9 mouse cellular contexts compared by ENCODE assay signal in genomic region chr10:19941063-19941462, GRCm38 (mm10). TPM values are rescaled to one million over a fixed set of nuclear protein-coding genes. Genes with fewer than 3 reads are reported as not detected.
DNase-seq lines count a peak whose midpoint lies in the region; ATAC-seq lines count a peak whose summit lies in the region.
"Had no signal": no experiment of that assay in that cellular context is flagged by ENCODE, and none has a peak within 500 bp of the region (broad histone marks: within the 10 kb centered on the region; RNA-seq: fewer than 3 reads in every experiment).

No protein-coding gene starts in this region.

- no peaks in the 10 kb centered on the region for H3K27me3 ChIP-seq in heart, embryonic 12.5 days (replicated peaks)

- 0 out of 2 replicates have a peak overlapping the region, but pooled peaks have one; percentile 16 for H3K27ac ChIP-seq in heart, embryonic 12.5 days (ENCODE audit: poor library complexity, severe bottlenecking)

- peak; percentile 31 to 61 for DNase-seq in adrenal gland, adult (ENCODE audit: inconsistent age in 2 of 2, low spot score in 1 of 2)
- no peak for DNase-seq in adrenal gland, adult 18-20 months (ENCODE audit: low spot score in 2 of 2)
- peak; percentile 32 to 38 for DNase-seq in B cell, adult 2 months
- peak; percentile 55 to 65 for DNase-seq in kidney, postnatal 36 days
- DNase-seq in right cerebral cortex, postnatal 10 days (ENCODE audit: low spot score in 2 of 2): peak; percentile 58 to 64
- DNase-seq in embryo, embryonic 11 days: no peak
- DNase-seq: lung, embryonic 14.5 days had no signal

- no peaks in the 10 kb centered on the region for H3K9me3 ChIP-seq in heart, embryonic 12.5 days (replicated peaks)

- ATAC-seq in heart, embryonic 12.5 days (ENCODE audit: insufficient number of reproducible peaks, low FRiP score): no peak
- no peak for ATAC-seq in erythroid progenitor cell, adult 5-6 weeks (replicated peaks; ENCODE audit: low FRiP score, poor library complexity, severe bottlenecking)

- H3K36me3 ChIP-seq in heart, embryonic 12.5 days: no peaks in the 10 kb centered on the region

- H3K4me3 ChIP-seq in heart, embryonic 12.5 days: no peak overlapping the region

- no peak overlapping the region for H3K9ac ChIP-seq in heart, embryonic 12.5 days
- H3K9ac ChIP-seq: lung, embryonic 14.5 days had no signal

- peaks cover 45% of the 10 kb centered on the region for H3K4me1 ChIP-seq in heart, embryonic 12.5 days (replicated peaks)

- WGBS in heart, embryonic 12.5 days: 17% methylated on average over 6 of the region's 6 CpGs

- no peak overlapping the region for H3K4me2 ChIP-seq in heart, embryonic 12.5 days
- H3K4me2 ChIP-seq: lung, embryonic 14.5 days had no signal

RNA-seq across cellular contexts. Expression of gene Map3k5, which starts 6.8 kb away (rescaled TPM):
- total RNA-seq in adrenal gland, adult 18-20 months (2021): 10 to 100 TPM; 20.5 to 33.3 TPM
- 4.4 and 4.8 TPM in 2 replicates for polyA plus RNA-seq in heart, embryonic 12.5 days (2016; fragmentation: Nextera tagmentation; extraction: Ambion mirVana)
- 1.4 and 4.2 TPM in 2 replicates for total RNA-seq in erythroid progenitor cell, adult 5-6 weeks (2015; ENCODE audit: low replicate concordance)
- total RNA-seq in erythroid progenitor cell, adult 5-6 weeks (2017; ENCODE audit: low replicate concordance): 4.4 and 4.5 TPM in 2 replicates

RNA-seq across cellular contexts. Expression of gene Pex7, which starts 33.6 kb away (rescaled TPM):
- 10 to 100 TPM; 35.7 to 48.1 TPM for total RNA-seq in adrenal gland, adult 18-20 months (2021)
- polyA plus RNA-seq in heart, embryonic 12.5 days (2016; fragmentation: Nextera tagmentation; extraction: Ambion mirVana): 35.4 and 36.4 TPM in 2 replicates
- 1.7 and 20.9 TPM in 2 replicates for total RNA-seq in erythroid progenitor cell, adult 5-6 weeks (2015; ENCODE audit: low replicate concordance)
- total RNA-seq in erythroid progenitor cell, adult 5-6 weeks (2017; ENCODE audit: low replicate concordance): 1.4 and 8.9 TPM in 2 replicates

Comparison
In these comparisons a context has a peak if more than half of its experiments do, and no peak if none do; other contexts are left out.
1. DNase-seq: peak in adrenal gland, adult (2 of 2), B cell, adult 2 months (2 of 2), kidney, postnatal 36 days (2 of 2) and right cerebral cortex, postnatal 10 days (2 of 2); none in adrenal gland, adult 18-20 months (0 of 2) and embryo, embryonic 11 days (single experiment).